Mouse (Mus musculus) embryonic facial prominence, embryonic 10.5 days (tissue): ENCODE measurements around the gene Ddx23. TPM values are rescaled to one million over a fixed set of nuclear protein-coding genes. Genes with fewer than 3 reads are reported as not detected.

Source experiments
- DNase-seq: peaks from one replicate; pipeline ENCODE4 v3.0.0-alpha.2; 2017; ENCODE audit warnings: low spot score
- H3K27ac ChIP-seq: fragments of 300-500 bp; sonication (generic); replicated peaks from 2 replicates; pipeline ENCODE4 v1.5.1; 2016; ENCODE audit warnings: mild to moderate bottlenecking
- H3K27me3 ChIP-seq: fragments of 300-500 bp; sonication (generic); replicated peaks from 2 replicates; pipeline ENCODE4 v1.6.1; 2016; ENCODE audit warnings: low read depth, mild to moderate bottlenecking; ENCODE audit not compliant: poor library complexity, severe bottlenecking
- H3K36me3 ChIP-seq: fragments of 300-500 bp; sonication (generic); replicated peaks from 2 replicates; pipeline ENCODE4 v1.6.1; 2016; ENCODE audit warnings: mild to moderate bottlenecking, moderate library complexity
- H3K4me1 ChIP-seq: fragments of 300-500 bp; sonication (generic); 2 replicates; pipeline ENCODE4 v1.6.1; 2016
- H3K4me3 ChIP-seq: fragments of 300-500 bp; sonication (generic); 2 replicates; pipeline ENCODE4 v1.5.1; 2016; ENCODE audit warnings: mild to moderate bottlenecking, moderate library complexity
- H3K9me3 ChIP-seq: fragments of 300-500 bp; sonication (generic); 2 replicates; pipeline ENCODE4 v1.6.1; 2016; ENCODE audit warnings: mild to moderate bottlenecking
- WGBS: fragments of 180-500 bp; shearing (Covaris S2); methylation state at CpG from one replicate; pipeline ENCODE4 v1.1.7; 2016; 5-methylcytosine and 5-hydroxymethylcytosine counted together
- polyA plus RNA-seq: library from polyadenylated mRNA; unstranded; fragments of >200 nt; fragmentation: Nextera tagmentation; extraction: Ambion mirVana; gene quantifications from 2 replicates; pipeline ENCODE4 v1.2.1, GENCODE M21; 2016

Ddx23 gene
- 31.2 and 32.1 TPM in 2 replicates for polyA plus RNA-seq

DNA sequence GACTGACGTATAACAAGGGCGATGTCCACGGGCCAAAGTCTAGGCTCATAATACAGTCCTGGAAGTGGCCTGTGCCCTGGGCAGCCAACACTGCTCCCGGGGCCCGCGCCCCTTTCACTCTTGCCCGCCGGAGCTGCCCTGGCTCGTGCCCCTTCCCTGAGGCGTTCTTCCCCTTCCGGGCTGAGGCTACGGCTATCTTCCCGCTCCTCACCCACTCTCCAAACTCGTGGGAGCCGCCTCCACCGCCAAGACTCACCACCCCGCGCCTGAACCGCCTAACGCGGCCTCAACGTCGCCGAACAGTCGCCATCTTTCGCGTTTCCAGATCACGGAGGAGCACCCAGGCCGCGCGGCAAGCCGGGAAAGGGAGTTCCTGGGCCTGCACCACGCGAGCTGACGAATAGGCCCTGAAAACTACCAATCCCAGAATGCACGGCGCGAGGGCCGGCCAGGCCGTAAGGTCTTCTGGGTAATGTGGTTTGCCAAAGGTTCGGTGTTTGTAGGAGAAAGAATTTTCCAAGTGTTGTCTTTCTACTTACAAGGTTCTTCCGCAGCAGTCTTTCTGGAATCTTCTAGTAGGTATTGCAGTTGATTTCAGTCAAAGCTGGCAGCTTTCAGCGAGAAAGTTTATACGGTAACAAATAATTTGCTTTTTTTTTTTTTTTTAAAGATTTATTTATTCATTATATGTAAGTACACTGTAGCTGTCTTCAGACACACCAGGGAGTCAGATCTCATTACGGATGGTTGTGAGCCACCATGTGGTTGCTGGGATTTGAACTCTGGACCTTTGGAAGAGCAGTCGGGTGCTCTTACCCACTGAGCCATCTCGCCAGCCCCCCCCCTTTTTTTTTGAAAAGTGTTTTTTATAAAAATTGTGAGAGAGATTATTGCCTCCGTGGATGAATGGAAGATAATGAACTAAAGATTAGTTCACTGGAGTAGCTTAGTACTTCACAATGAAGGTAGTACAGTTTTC is at the start of gene Ddx23:
Gene Ddx23, minus strand, starts transcription at position 328 of the 979 bp plus-strand sequence.
- Histone ChIP-seq H3K36me3 (peaks cover 32% of the 10 kb centered on the region), H3K27ac (peak within 1 kb of the TSS; percentile 98), H3K4me3 (peak within 1 kb of the TSS; percentile 93), H3K9me3 (no peaks in the 10 kb centered on the region), H3K27me3 (no peaks in the 10 kb centered on the region), H3K4me1 (peaks cover 14% of the 10 kb centered on the region)
- DNase-seq, result peak; percentile 96
- 5% methylated on average over 48 of the region's 48 CpGs for WGBS

DNA sequence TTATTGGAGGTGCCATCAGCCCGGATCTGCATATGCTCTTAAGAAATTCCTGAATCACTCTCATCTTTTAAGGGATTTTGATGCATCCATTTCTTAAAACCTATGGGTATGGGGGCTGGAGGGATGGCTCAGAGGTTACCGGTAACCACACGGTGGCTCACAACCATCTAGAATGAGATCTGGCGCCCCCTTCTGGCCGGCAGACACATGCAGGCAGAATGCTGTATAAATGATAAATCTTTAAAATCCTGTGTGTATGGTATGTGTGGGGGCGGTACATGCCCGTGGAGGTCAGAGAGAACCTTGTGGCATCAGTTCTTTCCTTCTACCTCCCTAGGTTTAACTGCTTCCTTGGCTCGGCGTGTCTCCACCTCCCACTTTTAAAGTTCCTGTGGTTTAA is 47.7 kb upstream of the Ddx23 start:
- H3K4me3 ChIP-seq, result no peak overlapping the region
- H3K27ac ChIP-seq, result no peak overlapping the region
- H3K9me3 ChIP-seq, result no peaks in the 10 kb centered on the region
- peaks cover 19% of the 10 kb centered on the region for H3K27me3 ChIP-seq
- no peaks in the 10 kb centered on the region for H3K36me3 ChIP-seq
- peaks cover 4% of the 10 kb centered on the region for H3K4me1 ChIP-seq
- peak; percentile 84 for DNase-seq
- 16% methylated on average over 9 of the region's 9 CpGs for WGBS

DNA sequence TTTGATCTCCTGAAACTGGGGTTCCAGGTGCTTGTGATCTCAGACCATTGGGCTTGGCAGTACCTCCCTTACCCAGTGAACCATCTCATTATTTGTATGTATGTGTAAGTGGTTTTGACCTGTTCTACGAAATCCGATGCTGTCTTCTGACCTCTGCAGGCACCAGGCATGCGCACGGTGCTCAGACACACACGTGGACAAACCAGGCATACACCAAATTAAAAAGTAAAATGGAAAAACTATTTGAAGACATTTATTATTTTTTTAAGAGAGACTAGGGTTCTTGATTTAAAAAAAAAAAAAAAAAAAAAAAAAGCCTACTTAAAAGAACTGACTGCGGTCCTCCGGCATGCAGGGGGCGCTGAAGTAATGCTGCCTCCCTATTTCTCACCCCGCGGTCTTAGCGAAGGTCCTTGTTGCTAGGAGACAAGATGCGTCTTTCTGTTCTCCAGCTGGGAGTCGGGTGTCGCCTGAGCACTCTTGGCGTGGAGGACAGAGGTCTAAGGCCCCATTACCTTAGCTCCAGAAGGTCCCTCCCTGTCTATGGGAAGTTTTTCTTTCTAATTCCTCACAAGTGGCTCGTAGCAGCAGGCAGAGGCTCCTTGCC is 45.2 kb upstream of the Ddx23 start, which contains the start of gene Ccdc65:
Gene Ccdc65, plus strand, starts transcription at position 442 of the 607 bp plus-strand sequence.
- peaks cover 4% of the 10 kb centered on the region for H3K4me1 ChIP-seq
- no peak within 1 kb of the TSS for H3K27ac ChIP-seq
- H3K27me3 ChIP-seq, result peaks cover 44% of the 10 kb centered on the region
- peak within 1 kb of the TSS; percentile 52 for H3K4me3 ChIP-seq
- no peaks in the 10 kb centered on the region for H3K36me3 ChIP-seq
- DNase-seq, result peak; percentile 85
- WGBS, result 19% methylated on average over 16 of the region's 16 CpGs
- no peaks in the 10 kb centered on the region for H3K9me3 ChIP-seq

- DNase-seq, result no peak
- 64% methylated on average over 9 of the region's 9 CpGs for WGBS
- Histone ChIP-seq H3K4me3 (no peak overlapping the region), H3K27me3 (peaks cover 70% of the 10 kb centered on the region), H3K36me3 (no peaks in the 10 kb centered on the region), H3K4me1 (peaks cover 9% of the 10 kb centered on the region), H3K9me3 (no peaks in the 10 kb centered on the region), H3K27ac (no peak overlapping the region)
Measured at GRCm38 (mm10) chr15:98704312-98704711, 41.6 kb upstream of the Ddx23 start.

DNA sequence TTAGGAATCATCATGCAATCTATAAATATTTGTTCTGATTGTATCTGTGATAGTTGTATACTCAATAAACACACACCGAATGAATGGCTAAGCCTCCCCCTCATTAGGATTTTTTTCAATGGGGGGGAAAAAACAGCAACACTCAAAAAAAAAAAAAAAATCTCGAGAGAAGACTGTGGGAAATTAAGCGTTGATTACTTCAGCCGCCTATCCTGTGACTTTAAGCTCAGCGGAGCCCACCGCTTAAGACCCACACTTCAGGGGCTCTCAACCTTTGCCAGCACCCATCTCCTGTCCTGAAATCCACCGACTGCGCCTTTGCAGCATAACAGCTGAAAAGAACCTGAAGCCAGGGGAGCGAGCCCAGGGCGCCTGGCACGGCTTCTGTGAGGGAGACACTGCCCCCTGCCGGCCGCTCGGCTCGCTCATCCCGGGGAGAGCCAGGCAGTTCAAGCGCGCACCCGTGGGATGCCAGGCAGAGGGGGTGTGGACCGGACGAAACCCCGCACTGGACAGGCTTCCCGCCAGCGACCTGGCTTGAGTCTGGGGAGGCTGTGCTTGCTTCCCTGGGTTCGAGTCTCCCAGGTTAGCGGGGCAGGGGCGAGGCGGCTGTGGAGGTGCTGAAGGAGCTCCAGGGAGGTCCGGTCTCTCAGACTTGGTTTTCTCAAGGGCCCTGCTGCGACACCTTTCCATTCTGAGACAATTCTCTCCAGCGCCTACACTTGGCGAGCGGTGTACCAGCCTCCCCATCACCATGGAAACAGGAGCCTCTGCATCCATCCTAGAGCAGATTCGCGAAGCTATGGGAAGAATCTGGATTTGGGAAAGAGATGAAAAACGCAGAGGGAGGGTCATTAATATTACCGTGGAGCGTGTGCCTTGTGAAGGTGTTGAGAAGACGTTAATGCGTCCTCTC is 36.8 kb upstream of the Ddx23 start:
- Histone ChIP-seq H3K4me3 (peak overlapping the region; percentile 52), H3K27me3 (peaks cover 57% of the 10 kb centered on the region), H3K27ac (no peak overlapping the region; the same call in 1 of the 2 replicates)

GRCm38 (mm10) chr15:98696216-98696615 is 33.5 kb upstream of the Ddx23 start:
- H3K4me3 ChIP-seq, result no peak overlapping the region
- no peaks in the 10 kb centered on the region for H3K36me3 ChIP-seq
- peaks cover 27% of the 10 kb centered on the region for H3K4me1 ChIP-seq
- DNase-seq, result no peak
- 62% methylated on average over 8 of the region's 8 CpGs for WGBS
- no peaks in the 10 kb centered on the region for H3K9me3 ChIP-seq
- H3K27ac ChIP-seq, result no peak overlapping the region
- peaks cover 25% of the 10 kb centered on the region for H3K27me3 ChIP-seq

More for the DNA sequence above, 36.8 kb upstream of the Ddx23 start:
- H3K4me1 ChIP-seq, result peaks cover 10% of the 10 kb centered on the region
- DNase-seq, result peak; percentile 93
- no peaks in the 10 kb centered on the region for H3K9me3 ChIP-seq
- no peaks in the 10 kb centered on the region for H3K36me3 ChIP-seq
- WGBS, result 7% methylated on average over 40 of the region's 40 CpGs

DNA sequence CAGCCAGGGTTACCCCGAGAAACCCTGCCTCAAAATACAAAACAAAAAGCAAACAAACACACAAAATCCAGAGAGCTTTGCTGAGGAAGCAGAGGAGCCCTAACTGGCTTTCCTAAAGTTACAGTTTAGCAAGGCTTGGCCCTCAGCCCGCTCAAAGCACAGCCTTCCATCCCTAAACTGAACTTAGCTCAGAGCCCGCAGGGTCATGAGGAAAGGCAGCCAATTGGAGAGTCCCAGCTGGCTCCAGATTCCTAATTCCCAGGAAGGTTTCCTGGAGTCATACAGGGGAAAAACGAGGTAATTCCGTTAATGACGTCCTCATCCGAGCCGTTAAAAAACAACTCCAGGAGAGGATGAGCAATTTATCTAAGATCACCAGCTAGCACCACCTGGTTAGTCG is 33.0 kb upstream of the Ddx23 start:
- Histone ChIP-seq H3K4me3 (no peak overlapping the region), H3K27me3 (peaks cover 20% of the 10 kb centered on the region), H3K4me1 (peaks cover 31% of the 10 kb centered on the region), H3K36me3 (no peaks in the 10 kb centered on the region), H3K27ac (no peak overlapping the region), H3K9me3 (no peaks in the 10 kb centered on the region)
- DNase-seq, result no peak
- 56% methylated on average over 9 of the region's 9 CpGs for WGBS

DNA sequence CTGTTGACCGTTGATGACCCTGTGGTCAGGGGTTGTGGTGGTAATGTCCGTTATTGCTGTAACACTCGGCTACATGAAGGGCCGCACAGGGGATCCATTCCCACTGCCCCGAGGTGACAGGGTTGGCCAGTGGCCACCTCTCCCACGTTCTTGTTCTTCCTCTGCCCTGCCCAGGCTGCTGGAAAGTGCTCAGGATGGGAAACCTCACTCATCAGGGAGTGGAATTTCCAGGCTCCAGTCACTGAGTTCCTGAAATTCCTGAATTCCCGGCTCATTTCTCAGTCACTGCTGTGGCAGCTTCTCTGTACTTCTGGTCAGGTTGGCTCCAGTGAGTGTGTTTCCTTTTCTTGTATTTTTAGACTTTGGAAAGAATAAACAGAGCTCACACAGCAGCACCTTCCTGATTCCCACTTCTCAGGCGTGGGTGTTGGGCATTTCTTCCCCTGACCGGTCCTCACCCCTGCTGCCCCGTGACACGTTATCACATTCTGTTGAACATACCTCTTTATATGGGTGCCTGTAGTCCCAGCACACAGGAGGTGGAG is 29.5 kb upstream of the Ddx23 start:
- DNase-seq, result peak; percentile 29
- H3K36me3 ChIP-seq, result no peaks in the 10 kb centered on the region
- peaks cover 42% of the 10 kb centered on the region for H3K4me1 ChIP-seq
- H3K4me3 ChIP-seq, result peak overlapping the region; percentile 1; the same call in 1 of the 2 replicates
- no peaks in the 10 kb centered on the region for H3K27me3 ChIP-seq
- WGBS, result 47% methylated on average over 11 of the region's 11 CpGs
- H3K9me3 ChIP-seq, result no peaks in the 10 kb centered on the region
- H3K27ac ChIP-seq, result no peak overlapping the region

DNA sequence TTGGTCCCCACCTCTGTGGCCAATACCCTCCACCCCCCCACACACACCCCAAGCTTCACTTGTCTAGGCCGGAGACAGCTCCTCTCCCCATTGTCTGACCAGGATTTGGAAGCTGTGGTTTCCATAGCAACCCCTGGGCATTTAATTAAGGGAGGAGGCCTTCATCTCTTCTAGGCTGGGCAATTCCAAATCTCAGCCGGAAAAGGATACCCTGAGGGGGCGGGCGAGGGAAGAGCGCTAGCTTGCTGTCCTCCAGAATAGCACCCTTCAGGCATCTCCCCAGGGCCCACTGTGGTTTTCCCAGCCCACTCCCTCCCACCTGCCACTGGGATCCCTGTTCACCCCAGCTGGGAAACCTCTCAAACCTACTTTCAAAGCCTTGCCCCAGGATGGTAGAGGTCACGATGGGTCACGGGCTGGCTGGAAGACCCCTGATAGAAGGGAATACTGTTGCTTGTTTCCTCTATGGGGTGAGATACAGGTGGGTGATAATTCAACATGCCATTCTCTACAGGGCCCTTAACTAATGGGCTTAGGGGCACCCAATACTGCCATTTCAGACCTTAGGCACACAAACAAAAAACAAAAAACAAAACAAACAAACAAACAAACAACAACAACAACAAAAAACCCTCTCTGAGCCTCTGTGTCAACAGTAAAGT is 28.9 kb upstream of the Ddx23 start:
- Histone ChIP-seq H3K27me3 (no peaks in the 10 kb centered on the region), H3K36me3 (no peaks in the 10 kb centered on the region), H3K27ac (peak overlapping the region; percentile 63), H3K4me1 (peaks cover 42% of the 10 kb centered on the region), H3K4me3 (peak overlapping the region; percentile 21; the same call in 1 of the 2 replicates), H3K9me3 (no peaks in the 10 kb centered on the region)
- 14% methylated on average over 7 of the region's 7 CpGs for WGBS
- DNase-seq, result peak; percentile 44

DNA sequence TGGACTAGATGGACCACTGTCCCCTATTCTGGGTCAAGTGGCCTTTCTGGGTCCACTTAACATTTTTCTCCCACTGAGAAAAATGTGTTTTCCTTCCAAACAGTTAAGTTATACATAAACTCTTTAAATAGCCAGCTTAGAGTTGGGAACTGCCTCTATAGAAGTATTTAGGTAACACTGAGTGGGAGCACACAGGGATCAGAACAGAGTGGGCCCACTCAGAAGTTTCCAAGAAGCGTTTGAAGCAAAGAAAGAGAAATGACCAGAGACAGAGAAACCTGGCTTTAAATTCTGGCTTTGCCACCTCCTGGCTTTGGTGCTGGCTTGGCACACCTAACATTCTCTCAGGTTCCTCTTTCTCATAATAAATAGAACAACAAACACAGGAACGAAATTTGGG is 27.0 kb upstream of the Ddx23 start:
- Histone ChIP-seq H3K4me1 (peaks cover 38% of the 10 kb centered on the region), H3K4me3 (no peak overlapping the region), H3K9me3 (no peaks in the 10 kb centered on the region), H3K36me3 (no peaks in the 10 kb centered on the region), H3K27me3 (no peaks in the 10 kb centered on the region), H3K27ac (no peak overlapping the region; the same call in 1 of the 2 replicates)
- 88% methylated on average over 2 of the region's 2 CpGs for WGBS
- DNase-seq, result no peak

DNA sequence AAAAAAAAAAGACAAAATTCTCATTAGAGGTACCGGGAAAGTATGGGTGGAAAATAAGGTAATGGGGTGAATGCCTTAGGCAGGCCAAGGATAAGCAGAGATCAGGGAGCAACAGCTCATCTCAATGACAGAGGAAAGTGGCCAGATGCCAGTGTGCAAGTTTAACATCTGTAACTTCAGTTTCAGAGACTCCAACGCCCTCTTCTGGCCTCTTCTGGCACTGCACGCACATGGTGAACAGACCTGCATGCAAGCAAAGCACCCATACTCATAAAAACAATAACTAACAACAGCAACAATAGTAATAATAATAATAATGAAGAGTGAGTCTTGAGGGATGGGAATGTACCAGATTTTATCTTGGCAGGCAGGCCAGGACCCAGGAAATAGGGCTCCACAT is 23.2 kb upstream of the Ddx23 start:
- 71% methylated on average over 3 of the region's 3 CpGs for WGBS
- no peak for DNase-seq
- Histone ChIP-seq H3K4me1 (peaks cover 19% of the 10 kb centered on the region), H3K9me3 (no peaks in the 10 kb centered on the region), H3K4me3 (no peak overlapping the region), H3K27me3 (0 out of 2 replicates have a peak, but pooled peaks cover 4% of the 10 kb centered on the region), H3K27ac (no peak overlapping the region), H3K36me3 (no peaks in the 10 kb centered on the region)
